Mouse (Mus musculus) cortical plate, adult 2 months (tissue): ENCODE data around the gene Rnf212b. TPM values are rescaled to one million over a fixed set of nuclear protein-coding genes. Genes with fewer than 3 reads are reported as not detected.

ENCODE experiments used
- H3K27ac ChIP-seq: fragments of 200-500 bp; 2 replicates; pipeline ENCODE4 v1.5.1; 2012; ENCODE audit warnings: low read length, control low read depth, inconsistent platforms; ENCODE audit not compliant: insufficient read depth
- H3K4me1 ChIP-seq: fragments of 200-500 bp; 2 replicates; pipeline ENCODE4 v1.6.1; 2011; ENCODE audit warnings: low read length; ENCODE audit not compliant: control insufficient read depth, insufficient read depth
- H3K4me3 ChIP-seq: fragments of 200-500 bp; 2 replicates; pipeline ENCODE4 v1.5.1; 2011; ENCODE audit warnings: mild to moderate bottlenecking, low read length, control low read depth; ENCODE audit not compliant: insufficient read depth
- CTCF ChIP-seq: fragments of 200-500 bp; IDR thresholded peaks from 2 replicates; pipeline ENCODE4 v1.5.1; 2011; ENCODE audit warnings: mild to moderate bottlenecking, control low read depth, low read length; ENCODE audit not compliant: insufficient read depth; ENCODE audit errors: extremely low read depth
- POLR2A ChIP-seq: fragments of 200-500 bp; IDR thresholded peaks from 2 replicates; pipeline ENCODE4 v1.6.1; 2011; ENCODE audit warnings: mild to moderate bottlenecking, low read length, control low read depth; ENCODE audit not compliant: insufficient read depth; ENCODE audit errors: extremely low read depth
- polyA plus RNA-seq: library from polyadenylated mRNA; depleted of rRNA; stranded (reverse); fragments of >200 nt; gene quantifications from 2 replicates; pipeline ENCODE4 v1.2.3, GENCODE M21; 2012

Rnf212b gene
- polyA plus RNA-seq, 1 experiment: not detected

DNA sequence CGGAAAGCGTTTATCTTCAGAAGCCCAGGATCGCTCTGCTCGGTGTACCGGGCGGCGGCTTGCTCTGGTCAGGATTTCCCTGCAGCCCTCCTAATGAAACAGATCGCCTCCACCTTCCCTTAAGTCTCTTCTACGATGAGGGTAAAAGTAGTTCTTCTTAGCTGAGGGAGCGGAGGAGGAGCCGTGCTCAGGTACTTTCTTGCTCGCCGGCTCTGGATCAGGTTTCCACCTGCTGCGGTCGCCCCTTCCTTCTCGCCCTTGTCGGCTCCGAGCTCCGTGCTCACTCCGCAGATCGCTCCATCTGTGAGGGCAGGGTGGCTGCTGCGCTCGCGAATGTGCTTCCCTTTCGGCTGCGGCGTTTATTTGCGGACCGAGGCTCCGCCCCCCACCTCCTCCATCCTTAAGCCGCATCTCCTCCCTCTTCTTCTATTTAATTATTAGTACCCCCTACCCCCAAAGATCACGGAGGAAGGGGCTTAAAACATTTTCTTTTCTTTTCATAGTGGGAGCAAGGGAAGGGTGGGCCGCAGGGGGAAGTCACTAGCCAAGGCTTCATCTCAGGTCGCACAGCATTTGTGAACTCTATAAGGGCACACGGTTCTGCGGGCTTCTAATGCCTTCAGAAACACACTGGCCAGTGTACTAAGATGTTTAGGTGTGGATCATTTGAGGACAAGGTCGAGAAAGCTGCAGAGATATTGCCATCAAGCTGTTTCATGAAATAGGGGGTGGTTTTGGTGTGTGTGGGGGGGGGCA is 32.2 kb upstream of the Rnf212b start, which contains the start of gene Slc7a8:
Slc7a8 (minus strand) TSS at position 337 of the 756 bp plus-strand sequence.
- Histone ChIP-seq H3K27ac (peak within 1 kb of the TSS; percentile 82), H3K4me1 (peaks cover 3% of the 10 kb centered on the region; the same call in 1 of the 2 replicates), H3K4me3 (peak within 1 kb of the TSS; percentile 79)
- peak; percentile 99 for TF ChIP-seq POLR2A
- no peak for TF ChIP-seq CTCF

GRCm38 (mm10) chr14:54782971-54783370 is 31.0 kb upstream of the Rnf212b start:
- Histone ChIP-seq H3K4me1 (no peaks in the 10 kb centered on the region), H3K27ac (no peak overlapping the region), H3K4me3 (no peak overlapping the region)
- TF ChIP-seq CTCF (no peak), POLR2A (no peak)

DNA sequence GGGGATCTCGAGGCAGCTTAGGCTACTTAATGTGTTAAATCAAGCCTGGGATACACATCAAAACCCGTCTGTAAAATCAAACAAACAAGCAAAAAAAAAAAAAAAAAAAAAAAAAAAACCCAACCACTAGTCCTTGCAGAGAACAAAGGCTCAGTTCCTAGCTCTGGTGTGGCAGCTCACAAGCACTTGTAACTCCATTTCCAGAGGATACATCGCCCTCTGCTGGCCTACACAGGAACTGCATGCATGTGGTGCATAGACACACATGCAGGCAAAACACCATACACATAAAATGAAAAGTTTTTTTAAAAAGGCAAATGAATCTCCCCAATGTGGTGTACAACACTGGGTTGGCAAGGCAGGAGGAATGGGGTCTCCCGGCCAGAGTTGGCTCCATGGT is 28.0 kb upstream of the Rnf212b start:
- Histone ChIP-seq H3K4me3 (no peak overlapping the region), H3K27ac (no peak overlapping the region), H3K4me1 (no peaks in the 10 kb centered on the region)
- TF ChIP-seq CTCF: peak; percentile 56
- no peak for TF ChIP-seq POLR2A

DNA sequence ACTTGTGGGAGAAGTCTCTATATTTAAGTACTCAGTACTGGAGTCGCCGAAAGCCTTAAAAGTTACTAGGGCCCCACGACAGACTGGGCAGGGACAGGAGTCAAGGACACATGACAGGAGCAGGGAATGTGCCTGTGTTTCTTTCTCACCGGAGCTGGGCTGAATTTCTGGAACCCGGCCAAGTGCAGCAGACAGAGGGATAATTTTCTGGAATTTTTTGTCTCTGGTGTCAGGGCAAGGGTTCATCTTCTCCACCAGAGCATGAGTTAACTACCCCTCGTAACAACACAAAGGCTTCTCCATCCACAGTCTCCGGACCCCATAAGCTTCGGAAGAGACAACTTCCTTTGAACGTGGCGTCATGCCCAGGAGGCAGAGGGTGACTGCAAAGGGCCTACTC is 27.5 kb upstream of the Rnf212b start:
- Histone ChIP-seq H3K4me3 (no peak overlapping the region), H3K27ac (no peak overlapping the region), H3K4me1 (no peaks in the 10 kb centered on the region)
- no peak for TF ChIP-seq CTCF
- no peak for TF ChIP-seq POLR2A

DNA sequence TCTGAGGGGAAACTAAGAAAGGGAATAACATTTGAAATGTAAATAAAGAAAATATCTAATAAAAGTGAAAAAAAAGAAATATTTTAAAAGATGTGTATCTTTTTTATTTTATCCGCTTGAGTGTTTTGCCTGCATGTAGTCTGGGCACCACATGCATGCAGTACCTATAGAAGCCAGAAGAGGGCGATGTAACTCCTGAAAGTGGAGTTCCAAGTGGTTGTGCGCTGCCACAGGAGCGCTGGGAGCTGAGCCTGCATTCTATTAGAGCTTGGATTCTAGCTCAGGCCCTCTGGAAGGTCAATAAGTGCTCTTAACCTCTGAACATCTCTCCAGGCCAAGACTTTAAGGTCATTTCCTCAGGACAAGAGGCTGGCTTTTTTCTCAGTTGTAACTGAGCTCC is 26.7 kb upstream of the Rnf212b start:
- TF ChIP-seq CTCF (no peak), POLR2A (no peak)
- H3K27ac ChIP-seq: no peak overlapping the region
- no peak overlapping the region for H3K4me3 ChIP-seq
- no peaks in the 10 kb centered on the region for H3K4me1 ChIP-seq

DNA sequence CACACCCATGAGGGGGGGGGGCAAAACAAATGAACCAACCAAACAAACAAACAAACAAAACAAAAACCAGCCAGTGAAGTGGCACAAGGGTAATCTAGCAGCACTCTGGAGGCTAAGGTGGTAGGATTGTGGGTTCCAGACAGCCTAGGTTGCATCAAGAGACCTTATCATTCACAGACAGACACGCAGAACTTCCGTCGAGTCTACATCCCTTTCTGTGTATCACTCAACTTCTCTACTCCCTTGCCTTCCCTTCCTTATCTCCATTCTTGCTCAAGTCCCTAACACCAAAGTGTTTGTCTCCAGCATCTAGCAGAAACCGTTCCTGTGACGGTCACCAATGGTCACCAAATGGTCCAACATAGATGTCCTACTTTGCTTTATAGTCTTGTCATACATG is 25.7 kb upstream of the Rnf212b start:
- Histone ChIP-seq H3K4me3 (no peak overlapping the region), H3K27ac (no peak overlapping the region), H3K4me1 (no peaks in the 10 kb centered on the region)
- TF ChIP-seq CTCF (no peak), POLR2A (no peak)

- Histone ChIP-seq H3K4me3 (no peak overlapping the region), H3K4me1 (no peaks in the 10 kb centered on the region), H3K27ac (no peak overlapping the region)
- TF ChIP-seq POLR2A (no peak), CTCF (no peak)
Measured at GRCm38 (mm10) chr14:54792166-54792565, 21.8 kb upstream of the Rnf212b start.

- Histone ChIP-seq H3K4me3 (no peak overlapping the region), H3K4me1 (no peaks in the 10 kb centered on the region), H3K27ac (no peak overlapping the region)
- TF ChIP-seq CTCF (no peak), POLR2A (no peak)
Measured at GRCm38 (mm10) chr14:54793351-54793750, 20.6 kb upstream of the Rnf212b start.

DNA sequence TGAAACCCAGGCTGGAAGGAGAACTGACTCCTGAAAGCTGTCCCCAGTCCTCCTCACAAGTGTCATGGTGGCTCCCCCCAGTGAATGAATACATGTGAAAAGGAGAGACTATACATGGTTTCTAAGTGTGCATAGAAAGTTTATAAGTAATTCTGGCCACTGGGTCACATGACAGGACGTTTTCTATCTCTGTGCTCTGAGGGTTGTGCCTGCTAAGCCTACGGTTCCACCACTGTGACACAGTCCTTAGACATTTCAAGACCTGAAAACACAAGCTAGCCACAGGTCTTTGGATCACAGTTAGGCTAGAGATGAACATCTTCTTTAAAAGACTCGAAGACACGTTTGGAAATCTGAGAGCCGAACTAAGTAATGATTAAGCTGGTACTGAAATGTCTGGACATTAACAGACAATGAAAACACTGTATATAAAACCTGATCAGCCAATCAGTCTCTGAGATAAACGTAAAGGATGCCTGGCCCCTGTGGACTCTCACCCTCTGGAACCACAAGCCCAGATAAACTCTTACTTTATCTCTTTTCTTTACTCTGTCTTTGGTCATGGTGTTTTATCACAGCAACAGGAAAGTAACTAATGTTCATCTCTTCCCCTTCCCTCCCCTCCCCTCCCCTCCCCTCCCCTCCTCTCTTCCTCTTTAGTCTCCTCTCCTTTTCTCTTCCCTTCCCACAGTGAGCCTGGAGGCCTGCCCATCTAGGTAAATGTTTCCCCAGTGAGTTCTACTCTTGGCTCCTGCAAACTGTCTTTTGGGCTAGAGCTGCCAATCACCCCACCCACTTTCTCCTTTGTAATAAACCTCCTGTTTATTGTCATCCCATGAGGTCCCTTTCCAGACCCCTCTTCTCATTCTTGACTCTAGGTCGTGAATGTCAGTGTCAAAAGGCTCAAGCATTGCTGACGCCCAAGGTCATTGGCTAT is 19.8 kb upstream of the Rnf212b start:
- TF ChIP-seq POLR2A (no peak), CTCF (no peak)

DNA sequence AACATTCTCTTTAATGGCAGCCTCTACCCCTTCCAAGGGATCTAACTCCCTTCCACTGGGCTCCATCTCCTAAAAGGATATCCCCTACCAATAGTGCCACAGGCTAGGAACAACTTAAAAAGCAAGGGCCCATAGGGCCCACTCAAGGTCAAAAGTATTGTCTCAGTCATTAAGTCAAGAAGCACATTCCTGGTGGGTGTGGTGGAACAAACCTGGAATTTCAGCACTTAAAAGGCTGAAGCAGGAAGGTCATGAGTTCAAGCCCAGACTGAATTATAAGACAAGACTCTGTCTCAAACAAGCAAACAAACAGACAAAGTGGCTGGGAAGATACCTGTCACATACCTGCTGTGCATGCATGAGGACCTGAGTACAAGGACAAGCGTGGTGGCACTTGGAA is 18.0 kb upstream of the Rnf212b start:
- TF ChIP-seq POLR2A (no peak), CTCF (no peak)
- Histone ChIP-seq H3K27ac (no peak overlapping the region), H3K4me1 (no peaks in the 10 kb centered on the region), H3K4me3 (no peak overlapping the region)

More for the DNA sequence above, 19.8 kb upstream of the Rnf212b start:
- H3K4me1 ChIP-seq: no peaks in the 10 kb centered on the region
- H3K27ac ChIP-seq: no peak overlapping the region
- H3K4me3 ChIP-seq: no peak overlapping the region
